Mouse (Mus musculus) ES-Bruce4 (cell line): ENCODE measurements around the gene Fgf18.

Experiments
- CTCF ChIP-seq: IDR thresholded peaks from one replicate; pipeline ENCODE4 v1.8.1; 2011; ENCODE audit warnings: low read depth, low read length
- POLR2A ChIP-seq: IDR thresholded peaks from one replicate; pipeline ENCODE4 v1.8.1; 2011; ENCODE audit warnings: low read length; ENCODE audit not compliant: insufficient read depth

- TF ChIP-seq CTCF, result no peak
- TF ChIP-seq POLR2A, result no peak
These were observed 71.9 kb downstream of the Fgf18 start for GRCm38 (mm10) chr11:33075293-33075692.
